Mouse (Mus musculus): Measurements from ENCODE around the gene Tada2b. TPM values are rescaled to one million over a fixed set of nuclear protein-coding genes. Genes with fewer than 3 reads are reported as not detected.

Tada2b gene
- total RNA-seq, 1 experiment = 6.9 TPM

DNA sequence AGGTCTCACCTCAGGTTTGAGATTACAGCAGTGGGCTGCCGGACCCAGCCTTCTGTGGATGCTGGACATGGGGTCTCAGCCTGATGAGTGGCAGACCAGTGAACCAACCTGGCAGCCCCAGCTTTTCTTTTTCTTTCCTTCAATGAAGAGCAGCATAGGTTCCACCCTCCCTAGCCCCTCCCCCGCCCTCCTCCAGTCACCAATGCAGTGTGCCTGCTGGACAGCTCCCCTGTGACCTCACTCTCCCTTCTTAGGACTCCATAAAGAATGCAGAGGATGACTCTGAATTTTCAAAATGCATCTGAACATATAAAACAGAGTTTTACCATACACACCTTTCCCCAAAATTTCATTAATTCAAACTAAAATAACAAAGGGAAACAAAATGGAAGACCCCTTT is 52.4 kb downstream of the Tada2b start:
- no peak for DNase-seq (ENCODE audit: low read depth, low spot score)
- Histone ChIP-seq H3K9me3 (ENCODE audit: control insufficient read depth, insufficient read depth, low read depth, low read length) (no peaks in the 10 kb centered on the region), H3K9ac (ENCODE audit: insufficient read depth, low read depth, low read length, poor library complexity, severe bottlenecking) (no peak overlapping the region), H3K4me3 (ENCODE audit: insufficient read depth in 1 of 2, low read depth in 1 of 2, low read length in 2 of 2, poor library complexity in 1 of 2, severe bottlenecking in 1 of 2) (no peak overlapping the region), H3K4me1 (ENCODE audit: control insufficient read depth in 2 of 2, insufficient read depth in 2 of 2, low read length in 2 of 2, poor library complexity in 1 of 2) (no peaks in the 10 kb centered on the region), H3K36me3 (ENCODE audit: control insufficient read depth, insufficient read depth, low read length, poor library complexity, severe bottlenecking) (no peaks in the 10 kb centered on the region), H3K27ac (ENCODE audit: insufficient read depth, low read depth, low read length, poor library complexity, severe bottlenecking) (no peak overlapping the region)
- in situ Hi-C loops (cut with MboI; ENCODE audit: low sequenced_read_pairs in 2 of 2, unreplicated experiment in 2 of 2) = no loop called here
- TF ChIP-seq ZC3H11A (IDR thresholded peaks at IDR 0.05; ENCODE audit: borderline replicate concordance, low read depth, low read length) (no peak), ZNF384 (IDR thresholded peaks at IDR 0.05; ENCODE audit: low read depth, low read length) (no peak), MAFK (IDR thresholded peaks at IDR 0.05; ENCODE audit: insufficient read depth, low read depth, low read length) (no peak), CHD2 (IDR thresholded peaks at IDR 0.05; ENCODE audit: low read depth, low read length) (no peak), HCFC1 (IDR thresholded peaks at IDR 0.05; ENCODE audit: borderline replicate concordance, insufficient read depth, low read length) (no peak)

DNA sequence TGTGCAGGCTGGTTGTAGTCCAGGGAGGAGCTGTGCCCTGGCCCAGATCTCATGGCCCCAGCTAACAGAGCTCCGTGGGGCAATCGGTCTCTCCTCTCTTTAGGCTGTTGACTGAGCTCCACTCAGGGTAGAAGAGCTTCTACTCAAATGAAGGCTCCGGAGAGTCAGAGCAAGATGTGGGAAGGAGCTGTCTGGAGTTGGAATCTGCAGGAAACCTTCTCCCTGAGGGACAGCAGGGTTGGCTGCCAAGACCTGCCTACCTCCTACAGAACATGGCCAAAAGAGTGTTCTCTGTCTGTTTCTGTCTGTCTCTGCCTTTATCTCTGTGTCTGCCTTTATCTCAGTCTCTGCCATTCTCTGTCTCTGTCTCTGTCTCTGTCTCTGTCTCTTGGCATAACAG is 54.5 kb downstream of the Tada2b start:
- H3K4me3 ChIP-seq (ENCODE audit: insufficient read depth in 1 of 2, low read depth in 1 of 2, low read length in 2 of 2, poor library complexity in 1 of 2, severe bottlenecking in 1 of 2) = no peak overlapping the region
- H3K27ac ChIP-seq (ENCODE audit: insufficient read depth, low read depth, low read length, poor library complexity, severe bottlenecking) = no peak overlapping the region
- TF ChIP-seq ZC3H11A (IDR thresholded peaks at IDR 0.05; ENCODE audit: borderline replicate concordance, low read depth, low read length) (no peak), MAFK (IDR thresholded peaks at IDR 0.05; ENCODE audit: insufficient read depth, low read depth, low read length) (no peak), ZNF384 (IDR thresholded peaks at IDR 0.05; ENCODE audit: low read depth, low read length) (no peak), CHD2 (IDR thresholded peaks at IDR 0.05; ENCODE audit: low read depth, low read length) (no peak), HCFC1 (IDR thresholded peaks at IDR 0.05; ENCODE audit: borderline replicate concordance, insufficient read depth, low read length) (no peak)
- no peaks in the 10 kb centered on the region for H3K9me3 ChIP-seq (ENCODE audit: control insufficient read depth, insufficient read depth, low read depth, low read length)
- H3K9ac ChIP-seq (ENCODE audit: insufficient read depth, low read depth, low read length, poor library complexity, severe bottlenecking) = no peak overlapping the region
- H3K36me3 ChIP-seq (ENCODE audit: control insufficient read depth, insufficient read depth, low read length, poor library complexity, severe bottlenecking) = no peaks in the 10 kb centered on the region
- in situ Hi-C loops (cut with MboI; ENCODE audit: low sequenced_read_pairs in 2 of 2, unreplicated experiment in 2 of 2) = no loop called here
- H3K4me1 ChIP-seq (ENCODE audit: control insufficient read depth in 2 of 2, insufficient read depth in 2 of 2, low read length in 2 of 2, poor library complexity in 1 of 2) = no peaks in the 10 kb centered on the region
- no peak for DNase-seq (ENCODE audit: low read depth, low spot score)

DNA sequence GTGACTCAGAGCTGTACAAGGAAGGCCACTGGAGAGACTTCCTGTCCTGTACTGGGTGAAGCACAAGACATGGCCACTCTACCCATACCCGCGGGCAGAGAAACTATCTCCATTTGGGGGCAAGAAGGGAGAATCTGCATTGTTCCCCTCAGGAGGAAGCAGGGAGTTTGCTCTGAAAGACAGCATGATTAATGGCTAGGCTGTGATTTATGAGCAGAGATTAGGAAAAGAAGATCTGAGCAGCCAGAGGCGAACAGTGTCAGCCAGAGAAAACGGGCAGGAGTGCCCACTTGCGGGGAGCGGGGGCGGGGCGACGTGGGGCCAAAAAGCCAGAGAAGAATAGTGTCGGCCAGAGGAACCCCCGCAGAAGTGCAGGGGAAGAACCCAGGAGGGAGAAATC is 56.3 kb downstream of the Tada2b start:
- no peaks in the 10 kb centered on the region for H3K9me3 ChIP-seq (ENCODE audit: control insufficient read depth, insufficient read depth, low read depth, low read length)
- DNase-seq (ENCODE audit: low read depth, low spot score) = no peak
- H3K36me3 ChIP-seq (ENCODE audit: control insufficient read depth, insufficient read depth, low read length, poor library complexity, severe bottlenecking) = no peaks in the 10 kb centered on the region
- no peak overlapping the region for H3K27ac ChIP-seq (ENCODE audit: insufficient read depth, low read depth, low read length, poor library complexity, severe bottlenecking)
- in situ Hi-C loops (cut with MboI; ENCODE audit: low sequenced_read_pairs in 2 of 2, unreplicated experiment in 2 of 2) = no loop called here
- no peak overlapping the region for H3K9ac ChIP-seq (ENCODE audit: insufficient read depth, low read depth, low read length, poor library complexity, severe bottlenecking)
- H3K4me3 ChIP-seq (ENCODE audit: insufficient read depth in 1 of 2, low read depth in 1 of 2, low read length in 2 of 2, poor library complexity in 1 of 2, severe bottlenecking in 1 of 2) = no peak overlapping the region
- no peak for TF ChIP-seq HCFC1 (IDR thresholded peaks at IDR 0.05; ENCODE audit: borderline replicate concordance, insufficient read depth, low read length)
- TF ChIP-seq MAFK (IDR thresholded peaks at IDR 0.05; ENCODE audit: insufficient read depth, low read depth, low read length) = no peak
- TF ChIP-seq CHD2 (IDR thresholded peaks at IDR 0.05; ENCODE audit: low read depth, low read length) = no peak
- no peak for TF ChIP-seq ZNF384 (IDR thresholded peaks at IDR 0.05; ENCODE audit: low read depth, low read length)
- no peak for TF ChIP-seq ZC3H11A (IDR thresholded peaks at IDR 0.05; ENCODE audit: borderline replicate concordance, low read depth, low read length)
- H3K4me1 ChIP-seq (ENCODE audit: control insufficient read depth in 2 of 2, insufficient read depth in 2 of 2, low read length in 2 of 2, poor library complexity in 1 of 2) = no peaks in the 10 kb centered on the region

DNA sequence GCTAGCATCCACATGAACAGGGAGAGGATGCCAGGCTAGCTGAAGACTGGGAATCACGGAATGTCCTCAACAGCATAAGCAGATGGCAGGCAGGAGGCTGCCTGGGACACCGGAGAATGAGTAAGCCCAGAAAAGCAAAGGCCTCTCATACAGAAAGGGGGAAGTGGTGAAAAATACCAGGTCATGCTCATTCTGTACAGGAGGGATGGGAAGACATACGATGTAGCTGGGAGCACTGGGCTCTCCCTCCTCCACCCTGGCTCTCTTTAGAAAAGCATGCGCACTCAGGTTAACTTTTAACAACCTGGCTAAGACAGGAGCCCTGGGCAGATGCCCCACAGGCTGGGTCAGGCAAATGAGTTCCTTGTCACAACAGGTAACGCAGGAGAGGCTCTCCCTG is 57.7 kb downstream of the Tada2b start:
- DNase-seq (ENCODE audit: low read depth, low spot score) = no peak
- TF ChIP-seq MAFK (IDR thresholded peaks at IDR 0.05; ENCODE audit: insufficient read depth, low read depth, low read length) = no peak
- TF ChIP-seq ZNF384 (IDR thresholded peaks at IDR 0.05; ENCODE audit: low read depth, low read length) = no peak
- TF ChIP-seq HCFC1 (IDR thresholded peaks at IDR 0.05; ENCODE audit: borderline replicate concordance, insufficient read depth, low read length) = no peak
- no peak for TF ChIP-seq CHD2 (IDR thresholded peaks at IDR 0.05; ENCODE audit: low read depth, low read length)
- no peak for TF ChIP-seq ZC3H11A (IDR thresholded peaks at IDR 0.05; ENCODE audit: borderline replicate concordance, low read depth, low read length)
- H3K27ac ChIP-seq (ENCODE audit: insufficient read depth, low read depth, low read length, poor library complexity, severe bottlenecking) = no peak overlapping the region

DNA sequence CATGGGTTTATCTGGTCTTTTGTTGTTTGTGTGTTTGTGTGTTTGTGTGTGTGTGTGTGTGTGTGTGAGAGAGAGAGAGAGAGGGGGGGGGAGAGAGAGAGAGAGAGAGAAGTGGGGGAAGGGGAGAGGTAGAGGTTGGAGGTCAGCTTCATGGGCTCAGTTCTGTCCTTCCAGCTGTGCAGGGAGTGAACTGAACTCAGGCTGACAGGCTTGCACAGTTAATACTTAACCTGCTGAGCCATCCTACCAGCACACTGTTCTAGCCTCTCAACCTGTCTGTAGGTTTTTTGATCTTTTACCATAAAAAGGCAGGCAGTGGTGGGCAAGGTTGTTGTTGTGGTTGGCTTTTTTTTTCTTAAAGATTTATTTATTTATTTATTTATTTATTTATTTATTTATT is 59.4 kb downstream of the Tada2b start:
- H3K27ac ChIP-seq (ENCODE audit: insufficient read depth, low read depth, low read length, poor library complexity, severe bottlenecking) = no peak overlapping the region
- no peak overlapping the region for H3K9ac ChIP-seq (ENCODE audit: insufficient read depth, low read depth, low read length, poor library complexity, severe bottlenecking)
- TF ChIP-seq ZNF384 (IDR thresholded peaks at IDR 0.05; ENCODE audit: low read depth, low read length) (no peak), HCFC1 (IDR thresholded peaks at IDR 0.05; ENCODE audit: borderline replicate concordance, insufficient read depth, low read length) (no peak), ZC3H11A (IDR thresholded peaks at IDR 0.05; ENCODE audit: borderline replicate concordance, low read depth, low read length) (no peak)
- no peaks in the 10 kb centered on the region for H3K36me3 ChIP-seq (ENCODE audit: control insufficient read depth, insufficient read depth, low read length, poor library complexity, severe bottlenecking)
- no peaks in the 10 kb centered on the region for H3K9me3 ChIP-seq (ENCODE audit: control insufficient read depth, insufficient read depth, low read depth, low read length)
- DNase-seq (ENCODE audit: low read depth, low spot score) = no peak
- no peaks in the 10 kb centered on the region for H3K4me1 ChIP-seq (ENCODE audit: control insufficient read depth in 2 of 2, insufficient read depth in 2 of 2, low read length in 2 of 2, poor library complexity in 1 of 2)
- no peak overlapping the region for H3K4me3 ChIP-seq (ENCODE audit: insufficient read depth in 1 of 2, low read depth in 1 of 2, low read length in 2 of 2, poor library complexity in 1 of 2, severe bottlenecking in 1 of 2)
- in situ Hi-C loops (cut with MboI; ENCODE audit: low sequenced_read_pairs in 2 of 2, unreplicated experiment in 2 of 2) = loop anchor here in 1 of 2 experiments (25.0 kb wide), 1 partner anchor 387 kb away; no protein-coding TSS in a partner anchor

More for the DNA sequence above, 57.7 kb downstream of the Tada2b start:
- in situ Hi-C loops (cut with MboI; ENCODE audit: low sequenced_read_pairs in 2 of 2, unreplicated experiment in 2 of 2) = no loop called here
- Histone ChIP-seq H3K4me1 (ENCODE audit: control insufficient read depth in 2 of 2, insufficient read depth in 2 of 2, low read length in 2 of 2, poor library complexity in 1 of 2) (no peaks in the 10 kb centered on the region), H3K9me3 (ENCODE audit: control insufficient read depth, insufficient read depth, low read depth, low read length) (no peaks in the 10 kb centered on the region), H3K9ac (ENCODE audit: insufficient read depth, low read depth, low read length, poor library complexity, severe bottlenecking) (no peak overlapping the region), H3K4me3 (ENCODE audit: insufficient read depth in 1 of 2, low read depth in 1 of 2, low read length in 2 of 2, poor library complexity in 1 of 2, severe bottlenecking in 1 of 2) (no peak overlapping the region), H3K36me3 (ENCODE audit: control insufficient read depth, insufficient read depth, low read length, poor library complexity, severe bottlenecking) (no peaks in the 10 kb centered on the region)

Other genes starting within 250 kb of the Tada2b start
- 4.7 and 5.4 TPM in 2 replicates for gene Sorcs2, start 86.1 kb downstream of the Tada2b start, total RNA-seq (2012; rRNA removed)
- 40.3 and 45.0 TPM in 2 replicates for gene Grpel1, start 19.3 kb downstream of the Tada2b start, total RNA-seq (2012; rRNA removed)
- gene Ccdc96, start 303 bp upstream of the Tada2b start, total RNA-seq (2012; rRNA removed) = 0.42 and 1.0 TPM in 2 replicates
- gene Tbc1d14, start 109.0 kb upstream of the Tada2b start, total RNA-seq (2012; rRNA removed) = 12.5 and 17.6 TPM in 2 replicates
- gene D5Ertd579e, start 211.7 kb upstream of the Tada2b start, total RNA-seq (2012; rRNA removed) = 19.5 and 21.9 TPM in 2 replicates